In genomic region chr14:72778756-72779155, GRCm38 (mm10) we compare ENCODE assay signal across 22 mouse cellular contexts.
"Had no signal": no experiment of that assay in that cellular context is flagged by ENCODE, and none has a peak within 500 bp of the region (broad histone marks: within the 10 kb centered on the region; RNA-seq: fewer than 3 reads in every experiment).

No protein-coding gene starts in this region.

- H3K36me3 ChIP-seq: heart, embryonic 10.5 days; heart, embryonic 12.5 days; hindbrain, embryonic 10.5 days; hindbrain, embryonic 12.5 days; limb, embryonic 10.5 days; limb, embryonic 12.5 days; liver, embryonic 13.5 days; liver, embryonic 15.5 days had no signal

- H3K4me1 ChIP-seq: heart, embryonic 10.5 days; heart, embryonic 12.5 days; hindbrain, embryonic 10.5 days; hindbrain, embryonic 12.5 days; liver, embryonic 13.5 days; liver, embryonic 15.5 days had no signal

- H3K4me3 ChIP-seq: gastrocnemius, adult 2 months; heart, embryonic 10.5 days; heart, embryonic 12.5 days; hindbrain, embryonic 10.5 days; hindbrain, embryonic 12.5 days; layer of hippocampus, adult 2 months; left cerebral cortex, adult 2 months; limb, embryonic 10.5 days; limb, embryonic 12.5 days; liver, embryonic 13.5 days; liver, embryonic 15.5 days had no signal

- DNase-seq: gastrocnemius, adult 2 months; gastrocnemius, postnatal 10 days; gastrocnemius, postnatal 25 days; heart, adult 18-20 months; heart, postnatal 10 days; heart, postnatal 4 days; liver; liver, embryonic 13.5 days had no signal

- ATAC-seq: hindbrain, embryonic 16.5 days; intestine, embryonic 16.5 days had no signal

- H3K9ac ChIP-seq: heart, embryonic 12.5 days; hindbrain, embryonic 12.5 days; hindbrain, embryonic 14.5 days; limb, embryonic 12.5 days; liver, embryonic 13.5 days; liver, embryonic 15.5 days had no signal

- H3K27me3 ChIP-seq: heart, embryonic 12.5 days; hindbrain, embryonic 12.5 days; limb, embryonic 12.5 days; liver, embryonic 13.5 days; liver, embryonic 15.5 days had no signal

- H3K27ac ChIP-seq: gastrocnemius, adult 2 months; heart, embryonic 10.5 days; hindbrain, embryonic 10.5 days; hindbrain, embryonic 12.5 days; hindbrain, embryonic 14.5 days; kidney, postnatal 0 days; layer of hippocampus, adult 2 months; left cerebral cortex, adult 2 months; limb, embryonic 10.5 days; limb, embryonic 12.5 days; liver, embryonic 13.5 days; liver, embryonic 15.5 days had no signal

- H3K4me2 ChIP-seq: heart, embryonic 12.5 days; hindbrain, embryonic 12.5 days; hindbrain, embryonic 14.5 days; limb, embryonic 12.5 days; liver, embryonic 11.5 days; liver, embryonic 13.5 days; liver, embryonic 15.5 days had no signal

- H3K9me3 ChIP-seq: heart, embryonic 10.5 days; heart, embryonic 12.5 days; hindbrain, embryonic 10.5 days; hindbrain, embryonic 12.5 days; limb, embryonic 10.5 days; limb, embryonic 12.5 days; liver, embryonic 13.5 days; liver, embryonic 15.5 days had no signal
